Mouse (Mus musculus) kidney, postnatal 4 days (tissue): ENCODE measurements around the gene Uts2b.
"Not testable (repeated sequence)": the region's sequence is repeated elsewhere in the genome, so short reads cannot be mapped to it uniquely, and the experiment has no call there.

ENCODE experiments used
- DNase-seq, 2 experiments: peaks; one replicate each; pipeline ENCODE4 v3.0.0; 2021; ENCODE audit warnings: mixed read lengths in 2 of 2

The Uts2b gene

DNA sequence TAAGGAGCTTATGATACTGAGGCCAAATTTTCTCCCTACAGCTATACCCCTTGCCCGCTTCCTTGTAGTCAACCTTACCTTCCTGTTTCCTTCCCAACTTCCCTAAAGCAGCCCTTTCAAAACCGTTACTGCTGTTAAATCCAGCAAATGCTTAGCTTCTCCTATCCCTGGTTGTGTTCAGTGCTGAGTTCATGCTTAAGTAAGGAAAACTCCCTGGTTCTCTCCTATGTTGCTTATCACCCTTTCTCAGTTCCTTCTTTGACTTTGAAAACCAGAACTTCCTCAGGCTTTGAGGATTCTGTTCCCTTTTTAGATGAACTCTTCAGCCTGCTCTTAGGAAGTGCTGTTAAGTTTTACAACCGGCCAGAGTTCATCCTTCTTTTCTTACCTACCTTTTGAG lies 4.1 kb upstream of the Uts2b start:
- DNase-seq, result no peak

DNA sequence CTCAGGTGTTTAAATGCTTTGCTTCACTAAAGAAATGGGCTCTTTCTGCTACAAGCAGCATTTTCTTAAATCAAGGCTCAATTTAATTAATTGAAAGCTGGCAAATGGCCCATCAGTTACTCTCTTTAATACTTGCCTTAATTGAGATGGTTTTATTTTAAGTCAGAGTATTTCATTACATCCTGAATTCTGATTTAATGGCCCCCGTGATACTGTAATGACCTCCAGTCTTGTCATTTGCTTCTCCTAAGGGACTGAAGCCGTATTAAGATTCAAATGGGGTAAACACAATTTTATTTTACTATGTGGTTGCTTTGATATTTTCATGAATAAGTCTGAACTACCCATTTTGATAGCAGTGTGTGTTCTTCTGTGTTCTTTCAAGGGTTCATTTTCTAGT lies 661 bp upstream of the Uts2b start:
- DNase-seq, result no peak

DNA sequence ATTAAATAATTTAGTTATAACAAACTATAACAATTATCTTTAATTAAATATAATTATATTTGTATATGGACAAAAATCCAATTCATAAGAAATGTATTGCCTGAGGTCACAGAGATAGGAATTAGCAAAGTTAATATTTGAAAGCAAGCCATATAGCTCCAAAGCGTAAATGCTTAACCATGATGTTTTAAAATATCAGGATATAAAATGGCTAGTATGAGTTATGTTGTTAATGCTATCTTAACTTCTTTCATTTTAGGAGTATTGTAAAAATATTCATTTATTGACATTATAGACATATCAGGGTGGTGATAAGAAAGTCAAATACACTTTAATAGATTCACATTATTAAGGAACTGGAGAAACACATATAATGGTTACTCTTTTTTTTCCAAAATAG lies 10.0 kb downstream of the Uts2b start:
- no peak for DNase-seq

DNA sequence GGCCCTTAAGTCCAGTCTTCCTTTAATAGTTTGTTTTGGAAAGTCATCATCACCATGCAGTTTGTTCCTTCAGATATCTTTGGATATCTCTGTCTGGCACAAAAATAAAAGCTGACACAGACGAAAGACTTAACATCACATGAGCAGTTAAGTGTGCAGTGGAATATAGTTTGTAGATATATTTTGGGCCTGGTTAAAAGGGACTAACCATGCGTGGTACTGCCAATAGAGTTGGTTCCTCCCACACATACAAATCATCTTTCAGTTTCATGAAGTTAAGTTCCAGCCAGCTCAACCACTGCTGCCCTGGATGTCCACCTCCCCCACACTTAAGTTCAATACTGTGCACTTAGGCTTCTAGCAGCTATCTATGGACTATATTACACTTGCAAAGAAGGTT lies 15.6 kb downstream of the Uts2b start:
- no peak for DNase-seq

DNA sequence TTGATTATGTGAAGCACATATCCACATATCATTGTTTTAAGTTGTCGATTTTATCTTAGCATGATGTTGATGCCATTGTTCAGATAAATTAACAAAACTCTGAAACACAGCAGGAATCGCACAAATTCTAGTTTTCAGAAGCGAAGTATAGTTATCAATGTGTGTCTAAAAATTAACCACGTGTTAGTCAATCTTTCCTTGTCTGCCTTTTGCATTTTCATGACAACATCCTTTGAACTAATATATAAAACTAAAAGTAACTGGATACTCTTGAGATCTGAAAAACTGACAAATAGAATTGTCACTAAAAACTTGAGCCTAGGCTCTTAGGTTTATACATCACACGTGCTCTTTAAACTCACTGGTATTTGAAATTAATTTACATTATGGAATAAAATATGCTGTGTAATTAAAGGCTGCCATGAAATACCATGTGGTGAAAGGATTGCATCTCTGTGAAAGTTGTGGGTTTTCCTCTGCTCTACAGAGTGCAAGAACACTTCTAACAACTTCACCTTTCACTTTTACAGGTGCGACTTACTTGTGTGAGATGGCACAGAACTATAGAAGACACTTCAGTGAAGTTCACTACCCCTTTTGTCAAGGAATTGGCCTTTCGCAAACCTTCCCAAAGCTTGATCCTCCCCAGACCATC lies 20.0 kb downstream of the Uts2b start:
- DNase-seq, result no peak

DNA sequence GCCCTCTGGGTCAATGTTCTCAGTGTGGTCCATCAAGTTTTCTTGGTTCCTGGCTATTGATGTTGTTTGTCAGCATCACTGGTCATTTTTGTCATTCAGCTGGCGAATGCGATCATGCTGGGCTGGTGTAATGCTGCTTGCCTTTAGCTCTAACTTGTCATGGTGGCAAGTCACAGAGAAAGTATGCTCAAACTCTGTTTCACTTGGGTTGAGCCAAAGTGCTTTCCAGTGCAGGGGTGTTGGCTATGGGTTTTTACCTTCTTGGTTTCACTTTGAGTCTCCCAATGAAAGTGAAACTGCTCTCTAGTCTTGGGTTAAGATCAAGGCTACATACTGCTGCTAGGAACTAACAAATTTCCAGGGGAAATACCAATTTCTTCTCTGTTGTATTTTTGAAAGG lies 20.8 kb downstream of the Uts2b start:
- DNase-seq, result no peak

DNA sequence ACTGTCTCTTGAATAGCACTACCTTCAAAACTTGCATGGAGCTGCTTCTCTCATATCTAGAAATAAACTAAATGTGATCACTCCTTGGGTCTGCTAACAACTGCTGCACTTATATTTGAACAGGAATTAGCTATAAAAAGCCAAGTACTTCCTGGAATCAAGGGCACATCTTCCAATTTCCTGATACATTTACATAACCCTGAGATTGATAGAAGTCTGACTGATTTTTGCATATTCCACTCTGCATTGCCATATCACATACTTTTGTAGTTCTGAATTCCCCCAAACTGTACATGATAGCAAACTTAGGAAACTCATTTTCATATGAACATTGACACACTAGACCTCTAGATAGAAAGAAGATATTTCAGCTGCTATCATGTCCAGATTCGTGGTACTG lies 21.7 kb downstream of the Uts2b start:
- no peak for DNase-seq

DNA sequence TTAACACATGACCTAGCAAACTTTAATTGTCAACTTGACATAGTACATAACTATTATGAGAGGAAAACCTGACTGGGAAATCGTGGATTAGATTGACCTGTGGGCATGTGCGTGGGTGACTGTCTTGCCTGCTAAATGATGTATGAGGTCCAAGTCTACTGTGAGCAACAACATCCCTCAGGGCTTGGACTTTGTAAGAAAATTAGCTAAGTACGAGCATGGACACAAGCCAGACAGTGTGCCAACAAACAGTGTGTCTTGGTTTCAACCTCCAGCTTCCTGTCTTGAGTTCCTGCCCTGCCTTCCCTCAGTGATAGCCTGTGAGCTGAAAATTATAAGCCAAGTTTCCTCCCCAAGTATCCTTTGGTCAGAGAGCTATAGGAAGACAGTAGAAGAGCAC lies 22.5 kb downstream of the Uts2b start:
- no peak for DNase-seq

DNA sequence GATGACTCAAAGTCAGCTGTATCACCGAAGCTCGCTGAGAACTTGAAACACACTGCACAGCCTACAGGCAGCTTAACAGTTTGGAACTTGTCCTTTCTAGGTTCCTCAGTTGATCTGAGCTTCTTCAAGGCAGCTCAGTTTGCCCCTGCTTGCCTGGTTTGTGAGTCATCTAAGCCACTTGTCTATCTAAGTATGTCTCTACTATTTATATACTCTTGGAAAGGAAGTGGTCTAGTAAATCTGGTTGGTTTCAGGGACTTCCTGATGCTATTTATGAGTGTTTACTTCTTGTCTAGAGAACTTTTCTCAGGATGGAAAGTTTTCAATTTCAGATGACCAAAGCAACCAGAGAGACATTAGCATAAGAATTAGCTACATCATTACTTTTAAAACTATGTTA lies 43.6 kb downstream of the Uts2b start:
- no peak for DNase-seq

DNA sequence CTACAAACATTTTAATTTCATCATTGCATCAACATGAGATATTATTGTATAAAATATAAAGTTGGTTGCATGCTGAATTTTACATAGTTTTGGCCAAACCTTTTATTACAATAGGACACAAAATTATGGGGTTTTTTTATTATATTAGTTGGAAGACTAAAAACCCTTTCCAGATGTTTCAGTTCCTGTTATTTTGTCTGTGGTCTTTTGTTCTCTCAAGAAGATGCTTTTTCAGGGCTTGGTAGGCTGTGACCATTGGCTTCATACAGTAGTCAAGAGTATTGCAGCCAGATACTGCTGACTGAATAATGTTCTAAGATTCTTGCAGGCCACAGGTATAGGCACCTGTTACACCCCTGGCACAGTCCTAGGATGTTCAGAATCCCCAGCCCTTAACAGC lies 48.0 kb downstream of the Uts2b start:
- DNase-seq, result no peak

DNA sequence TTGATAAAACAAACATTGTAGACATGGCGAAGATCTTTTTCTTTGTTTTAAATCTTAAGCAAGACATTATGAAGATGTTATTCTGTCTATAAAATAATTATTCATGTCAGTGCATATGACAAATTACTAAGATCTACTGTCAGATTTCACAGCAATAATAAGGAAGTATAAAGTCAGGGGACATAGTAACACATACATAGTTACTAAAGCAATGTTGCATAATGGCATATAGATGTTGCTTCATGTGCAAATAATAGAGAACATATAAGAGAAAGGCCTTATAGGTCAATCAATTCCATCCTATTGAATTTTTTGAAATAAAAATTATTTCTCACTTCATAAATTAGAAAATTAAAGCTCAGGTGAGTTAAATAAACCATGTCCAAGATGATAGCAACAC lies 50.9 kb downstream of the Uts2b start:
- no peak for DNase-seq

DNA sequence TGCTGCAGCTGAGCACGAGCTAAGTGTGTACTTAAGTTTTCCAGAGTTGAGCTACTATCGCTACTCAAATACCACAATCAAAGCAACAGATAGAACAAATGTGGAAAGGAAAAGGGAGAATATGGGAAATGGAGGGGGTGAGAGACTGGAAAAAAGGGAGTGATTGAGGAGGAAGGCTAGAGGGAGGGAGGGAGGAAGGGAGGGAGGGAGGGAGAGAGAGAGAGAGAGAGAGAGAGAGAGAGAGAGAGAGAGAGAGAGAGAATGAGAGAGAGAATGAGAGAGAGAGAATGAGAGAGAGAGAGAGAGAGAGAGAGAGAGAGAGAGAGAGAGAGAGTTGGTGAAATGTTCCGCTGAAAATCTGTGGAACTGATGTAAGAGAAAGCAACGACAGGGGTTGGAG lies 62.9 kb downstream of the Uts2b start, which contains the start of gene Ostn:
Ostn (plus strand) TSS at position 301 of the 400 bp plus-strand sequence.
- DNase-seq, result not testable (repeated sequence)
